Mouse (Mus musculus) forebrain, embryonic 11.5 days (tissue): ENCODE measurements around the gene Scoc. TPM values are rescaled to one million over a fixed set of nuclear protein-coding genes. Genes with fewer than 3 reads are reported as not detected.

ENCODE experiments used
- ATAC-seq: fragments of 200-750 bp; cut with Nextera tagmentation; replicated peaks from 2 replicates; pipeline ENCODE4 v1.8.0; 2017; ENCODE audit warnings: moderate TSS enrichment; ENCODE audit not compliant: low FRiP score
- DNase-seq: peaks from one replicate; pipeline ENCODE4 v3.0.0-alpha.2; 2017; ENCODE audit warnings: low spot score
- H3K27ac ChIP-seq: fragments of 300-500 bp; sonication (generic); 2 replicates; pipeline ENCODE4 v1.5.1; 2014; ENCODE audit warnings: low read depth, low read length
- H3K27me3 ChIP-seq: fragments of 300-500 bp; sonication (generic); 2 replicates; pipeline ENCODE4 v1.6.1; 2014; ENCODE audit warnings: mild to moderate bottlenecking, low read length, mixed read lengths; ENCODE audit not compliant: control insufficient read depth, insufficient read depth
- H3K36me3 ChIP-seq: fragments of 300-500 bp; sonication (generic); 2 replicates; pipeline ENCODE4 v1.6.1; 2014; ENCODE audit warnings: mild to moderate bottlenecking, low read length, moderate library complexity, mixed read lengths; ENCODE audit not compliant: control insufficient read depth, insufficient read depth
- H3K4me1 ChIP-seq: fragments of 300-500 bp; sonication (generic); replicated peaks from 2 replicates; pipeline ENCODE4 v1.6.1; 2014; ENCODE audit warnings: low read length, mixed read lengths; ENCODE audit not compliant: control insufficient read depth, insufficient read depth
- H3K4me2 ChIP-seq: fragments of 300-500 bp; sonication (generic); 2 replicates; pipeline ENCODE4 v1.6.1; 2014; ENCODE audit warnings: low read depth, mild to moderate bottlenecking, low read length, moderate library complexity, mixed read lengths; ENCODE audit not compliant: severe bottlenecking
- H3K4me3 ChIP-seq: fragments of 300-500 bp; sonication (generic); 2 replicates; pipeline ENCODE4 v1.5.1; 2014; ENCODE audit warnings: low read depth, low read length
- H3K9ac ChIP-seq: fragments of 300-500 bp; sonication (generic); 2 replicates; pipeline ENCODE4 v1.6.1; 2014; ENCODE audit warnings: low read length
- H3K9me3 ChIP-seq: fragments of 300-500 bp; sonication (generic); 2 replicates; pipeline ENCODE4 v1.6.1; 2016; ENCODE audit warnings: low read length, mixed read lengths; ENCODE audit not compliant: control insufficient read depth
- WGBS: fragments of 180-500 bp; shearing (Covaris S2); extraction: QIAGEN DNeasy Blood & Tissue Kit; methylation state at CpG from one replicate; pipeline ENCODE4 v1.1.7; 2014; 5-methylcytosine and 5-hydroxymethylcytosine counted together
- polyA plus RNA-seq: library from polyadenylated mRNA; unstranded; fragments of >200 nt; fragmentation: Nextera tagmentation; extraction: Ambion mirVana; gene quantifications from 2 replicates; pipeline ENCODE4 v1.2.1, GENCODE M21; 2014

Gene Scoc
- polyA plus RNA-seq, 1 experiment from 2014 or later: 161 TPM

- no peak for ATAC-seq
- H3K9ac ChIP-seq: no peak overlapping the region
- no peak overlapping the region for H3K4me3 ChIP-seq
- WGBS: 92% methylated on average over 11 of the region's 11 CpGs
- no peaks in the 10 kb centered on the region for H3K9me3 ChIP-seq
- H3K36me3 ChIP-seq: no peaks in the 10 kb centered on the region
- H3K4me1 ChIP-seq: no peaks in the 10 kb centered on the region
- no peak for DNase-seq
- H3K4me2 ChIP-seq: no peak overlapping the region
- H3K27ac ChIP-seq: no peak overlapping the region
- H3K27me3 ChIP-seq: no peaks in the 10 kb centered on the region
Measured at GRCm38 (mm10) chr8:83418805-83419516, 39.2 kb downstream of the Scoc start.

- Histone ChIP-seq H3K4me2 (no peak overlapping the region), H3K9ac (no peak overlapping the region), H3K36me3 (no peaks in the 10 kb centered on the region), H3K4me1 (no peaks in the 10 kb centered on the region), H3K27me3 (no peaks in the 10 kb centered on the region), H3K9me3 (no peaks in the 10 kb centered on the region), H3K4me3 (no peak overlapping the region), H3K27ac (no peak overlapping the region)
- DNase-seq (no peak), ATAC-seq (no peak)
- 87% methylated on average over 6 of the region's 6 CpGs for WGBS
Measured at GRCm38 (mm10) chr8:83417970-83418369, 40.2 kb downstream of the Scoc start.

- 98% methylated on average over 15 of the region's 15 CpGs for WGBS
- DNase-seq (no peak), ATAC-seq (no peak)
- Histone ChIP-seq H3K27me3 (no peaks in the 10 kb centered on the region), H3K4me2 (no peak overlapping the region), H3K9me3 (no peaks in the 10 kb centered on the region), H3K4me1 (no peaks in the 10 kb centered on the region), H3K9ac (no peak overlapping the region), H3K4me3 (no peak overlapping the region), H3K36me3 (no peaks in the 10 kb centered on the region), H3K27ac (no peak overlapping the region)
Measured at GRCm38 (mm10) chr8:83416878-83417277, 41.3 kb downstream of the Scoc start.

GRCm38 (mm10) chr8:83408496-83408895, 49.7 kb downstream of the Scoc start:
- Histone ChIP-seq H3K4me3 (no peak overlapping the region), H3K4me1 (no peaks in the 10 kb centered on the region), H3K9me3 (no peaks in the 10 kb centered on the region), H3K36me3 (no peaks in the 10 kb centered on the region), H3K27me3 (no peaks in the 10 kb centered on the region), H3K27ac (no peak overlapping the region), H3K9ac (no peak overlapping the region), H3K4me2 (no peak overlapping the region)
- no peak for ATAC-seq
- DNase-seq: no peak
- WGBS: 82% methylated on average over 7 of the region's 7 CpGs

- 32% methylated on average over 6 of the region's 6 CpGs for WGBS
Measured at GRCm38 (mm10) chr8:83406836-83407235, 51.4 kb downstream of the Scoc start.

GRCm38 (mm10) chr8:83405548-83405947, 52.6 kb downstream of the Scoc start:
- no peak overlapping the region for H3K4me2 ChIP-seq
- no peaks in the 10 kb centered on the region for H3K27me3 ChIP-seq
- H3K27ac ChIP-seq: no peak overlapping the region
- no peak overlapping the region for H3K4me3 ChIP-seq
- no peaks in the 10 kb centered on the region for H3K9me3 ChIP-seq
- DNase-seq: no peak
- 87% methylated on average over 10 of the region's 10 CpGs for WGBS
- no peaks in the 10 kb centered on the region for H3K4me1 ChIP-seq
- no peak overlapping the region for H3K9ac ChIP-seq
- no peaks in the 10 kb centered on the region for H3K36me3 ChIP-seq
- no peak for ATAC-seq

More at GRCm38 (mm10) chr8:83406836-83407235, 51.4 kb downstream of the Scoc start:
- no peaks in the 10 kb centered on the region for H3K9me3 ChIP-seq
- peak; percentile 66 for DNase-seq
- no peak overlapping the region for H3K27ac ChIP-seq
- no peaks in the 10 kb centered on the region for H3K4me1 ChIP-seq
- no peak overlapping the region for H3K9ac ChIP-seq
- ATAC-seq: no peak
- H3K4me3 ChIP-seq: no peak overlapping the region
- H3K27me3 ChIP-seq: no peaks in the 10 kb centered on the region
- no peaks in the 10 kb centered on the region for H3K36me3 ChIP-seq
- no peak overlapping the region for H3K4me2 ChIP-seq

GRCm38 (mm10) chr8:83397726-83398125, 60.5 kb downstream of the Scoc start:
- H3K9ac ChIP-seq: no peak overlapping the region
- DNase-seq (no peak), ATAC-seq (no peak)
- no peaks in the 10 kb centered on the region for H3K9me3 ChIP-seq
- H3K4me3 ChIP-seq: no peak overlapping the region
- 81% methylated on average over 4 of the region's 4 CpGs for WGBS
- no peaks in the 10 kb centered on the region for H3K36me3 ChIP-seq
- H3K4me2 ChIP-seq: no peak overlapping the region
- no peak overlapping the region for H3K27ac ChIP-seq
- no peaks in the 10 kb centered on the region for H3K4me1 ChIP-seq
- no peaks in the 10 kb centered on the region for H3K27me3 ChIP-seq

GRCm38 (mm10) chr8:83396680-83397079, 61.5 kb downstream of the Scoc start:
- H3K4me3 ChIP-seq: no peak overlapping the region
- H3K27me3 ChIP-seq: no peaks in the 10 kb centered on the region
- WGBS: 93% methylated on average over 6 of the region's 6 CpGs
- no peak overlapping the region for H3K9ac ChIP-seq
- H3K27ac ChIP-seq: no peak overlapping the region
- no peaks in the 10 kb centered on the region for H3K36me3 ChIP-seq
- H3K4me2 ChIP-seq: no peak overlapping the region
- no peak for ATAC-seq
- DNase-seq: no peak
- no peaks in the 10 kb centered on the region for H3K9me3 ChIP-seq
- H3K4me1 ChIP-seq: no peaks in the 10 kb centered on the region

- ATAC-seq (no peak), DNase-seq (no peak)
- peaks cover 2% of the 10 kb centered on the region; the same call in 1 of the 2 replicates for H3K4me1 ChIP-seq
- H3K9ac ChIP-seq: no peak overlapping the region
- H3K9me3 ChIP-seq: no peaks in the 10 kb centered on the region
- WGBS: 89% methylated on average over 5 of the region's 5 CpGs
- H3K27me3 ChIP-seq: peaks cover 7% of the 10 kb centered on the region; the same call in 1 of the 2 replicates
- H3K4me2 ChIP-seq: no peak overlapping the region
- no peak overlapping the region for H3K27ac ChIP-seq
- H3K4me3 ChIP-seq: no peak overlapping the region
- H3K36me3 ChIP-seq: no peaks in the 10 kb centered on the region
Measured at GRCm38 (mm10) chr8:83394325-83394724, 63.9 kb downstream of the Scoc start.
